Mouse (Mus musculus): Measurements from ENCODE around the gene Fam107a. TPM values are rescaled to one million over a fixed set of nuclear protein-coding genes. Genes with fewer than 3 reads are reported as not detected.

Fam107a gene
- polyA plus RNA-seq, 1 experiment = not detected

DNA sequence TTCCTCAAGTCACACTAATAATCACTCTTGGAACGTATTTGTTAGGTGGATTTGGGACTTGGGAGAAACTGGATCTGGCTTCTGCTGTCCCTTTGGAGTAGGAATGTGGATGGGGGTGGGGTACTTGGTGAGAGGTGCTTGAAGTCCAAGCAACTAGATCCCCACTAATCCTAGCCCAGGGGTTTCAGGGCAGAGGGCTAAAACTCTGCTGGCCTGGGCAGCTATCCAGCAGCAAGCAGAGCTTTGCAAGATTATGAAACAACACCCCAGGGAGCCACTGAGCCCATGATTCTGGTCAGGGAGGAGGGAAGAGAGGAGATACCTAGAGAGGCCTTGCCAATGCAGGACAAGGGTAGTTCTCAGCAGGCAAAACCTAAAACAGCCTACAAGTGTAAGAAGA lies 9.5 kb upstream of the Fam107a start:
- Histone ChIP-seq H3K79me3 (ENCODE audit: low read depth) (no peaks in the 10 kb centered on the region), H3ac (ENCODE audit: control insufficient read depth, insufficient read length, low read depth) (no peak overlapping the region), H3K79me2 (ENCODE audit: control insufficient read depth, insufficient read depth) (no peaks in the 10 kb centered on the region), H3K4me3 (ENCODE audit: insufficient read depth, poor library complexity, severe bottlenecking) (no peak overlapping the region), H3K36me3 (ENCODE audit: control insufficient read depth, insufficient read depth) (no peaks in the 10 kb centered on the region), H3K27me3 (ENCODE audit: control insufficient read depth, insufficient read depth, insufficient read length) (no peaks in the 10 kb centered on the region)
- no peak for TF ChIP-seq MAX (IDR thresholded peaks at IDR 0.05)
- no peak for TF ChIP-seq FOSL1 (IDR thresholded peaks at IDR 0.05; ENCODE audit: insufficient read depth, low read length, poor library complexity, severe bottlenecking)
- no peak for TF ChIP-seq USF1 (IDR thresholded peaks at IDR 0.05; ENCODE audit: low read depth)
- TF ChIP-seq CTCF (IDR thresholded peaks at IDR 0.05; ENCODE audit: control insufficient read depth, insufficient read depth, insufficient read length) = no peak
- TF ChIP-seq MYOG (IDR thresholded peaks at IDR 0.05; ENCODE audit: control insufficient read depth, extremely low read depth, insufficient read length) = no peak
- TF ChIP-seq MYOD1 (IDR thresholded peaks at IDR 0.05; ENCODE audit: control insufficient read depth, insufficient read length, low read depth) = no peak
- no peak for TF ChIP-seq CEBPB (IDR thresholded peaks at IDR 0.05; ENCODE audit: low read depth)

DNA sequence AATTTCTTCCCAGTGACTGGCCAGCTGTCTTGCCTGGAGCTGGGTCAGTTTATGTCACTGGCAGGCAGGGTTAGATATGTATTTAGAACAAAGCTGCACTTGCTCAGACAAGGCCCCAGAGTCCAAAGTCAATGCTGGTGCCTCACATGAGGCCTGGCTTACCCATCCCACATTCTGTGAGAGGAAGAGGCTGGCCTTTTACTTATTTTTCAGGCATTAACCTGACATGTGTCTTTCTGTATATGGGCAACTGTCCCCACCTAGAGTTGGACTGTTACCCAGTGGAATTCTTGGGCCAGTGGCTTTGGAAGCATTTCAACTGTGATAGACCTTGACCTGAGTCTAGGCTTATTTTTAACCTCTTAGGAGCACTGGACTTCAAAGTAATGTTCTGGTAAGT lies 9.1 kb upstream of the Fam107a start:
- H3ac ChIP-seq (ENCODE audit: control insufficient read depth, insufficient read length, low read depth) = no peak overlapping the region
- H3K4me3 ChIP-seq (ENCODE audit: insufficient read depth, poor library complexity, severe bottlenecking) = no peak overlapping the region
- TF ChIP-seq MYOG (IDR thresholded peaks at IDR 0.05; ENCODE audit: control insufficient read depth, extremely low read depth, insufficient read length) (no peak), MYOD1 (IDR thresholded peaks at IDR 0.05; ENCODE audit: control insufficient read depth, insufficient read length, low read depth) (no peak), CEBPB (IDR thresholded peaks at IDR 0.05; ENCODE audit: low read depth) (no peak), FOSL1 (IDR thresholded peaks at IDR 0.05; ENCODE audit: insufficient read depth, low read length, poor library complexity, severe bottlenecking) (no peak), MAX (IDR thresholded peaks at IDR 0.05) (no peak), CTCF (IDR thresholded peaks at IDR 0.05; ENCODE audit: control insufficient read depth, insufficient read depth, insufficient read length) (no peak), USF1 (IDR thresholded peaks at IDR 0.05; ENCODE audit: low read depth) (no peak)
- H3K79me3 ChIP-seq (ENCODE audit: low read depth) = no peaks in the 10 kb centered on the region
- no peaks in the 10 kb centered on the region for H3K79me2 ChIP-seq (ENCODE audit: control insufficient read depth, insufficient read depth)
- H3K36me3 ChIP-seq (ENCODE audit: control insufficient read depth, insufficient read depth) = no peaks in the 10 kb centered on the region
- no peaks in the 10 kb centered on the region for H3K27me3 ChIP-seq (ENCODE audit: control insufficient read depth, insufficient read depth, insufficient read length)

DNA sequence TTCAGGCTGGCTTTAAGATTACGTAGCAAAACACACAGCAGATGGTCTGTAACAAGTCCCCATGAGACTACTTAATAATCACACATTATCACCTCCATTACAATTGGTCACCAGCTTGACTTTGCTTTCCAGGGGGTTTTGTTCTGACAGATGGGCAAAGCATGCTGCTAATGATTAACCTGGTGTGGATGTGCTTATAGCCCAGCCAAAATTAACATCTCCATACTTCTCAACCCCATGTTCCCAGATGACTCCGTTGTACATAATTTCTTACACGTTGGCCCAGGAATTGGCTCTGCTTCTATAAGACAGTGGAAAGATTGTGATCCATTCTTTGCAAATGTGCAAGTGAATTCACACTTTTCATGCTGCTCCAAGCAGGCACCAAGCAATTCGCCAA lies 7.9 kb upstream of the Fam107a start:
- TF ChIP-seq MYOD1 (IDR thresholded peaks at IDR 0.05; ENCODE audit: control insufficient read depth, insufficient read length, low read depth) = no peak
- no peak for TF ChIP-seq FOSL1 (IDR thresholded peaks at IDR 0.05; ENCODE audit: insufficient read depth, low read length, poor library complexity, severe bottlenecking)
- no peak for TF ChIP-seq CEBPB (IDR thresholded peaks at IDR 0.05; ENCODE audit: low read depth)
- no peak for TF ChIP-seq USF1 (IDR thresholded peaks at IDR 0.05; ENCODE audit: low read depth)
- TF ChIP-seq MAX (IDR thresholded peaks at IDR 0.05) = no peak
- no peak for TF ChIP-seq CTCF (IDR thresholded peaks at IDR 0.05; ENCODE audit: control insufficient read depth, insufficient read depth, insufficient read length)
- TF ChIP-seq MYOG (IDR thresholded peaks at IDR 0.05; ENCODE audit: control insufficient read depth, extremely low read depth, insufficient read length) = no peak
- H3K36me3 ChIP-seq (ENCODE audit: control insufficient read depth, insufficient read depth) = no peaks in the 10 kb centered on the region
- H3K27me3 ChIP-seq (ENCODE audit: control insufficient read depth, insufficient read depth, insufficient read length) = no peaks in the 10 kb centered on the region
- no peak overlapping the region for H3K4me3 ChIP-seq (ENCODE audit: insufficient read depth, poor library complexity, severe bottlenecking)
- H3K79me2 ChIP-seq (ENCODE audit: control insufficient read depth, insufficient read depth) = no peaks in the 10 kb centered on the region
- no peak overlapping the region for H3ac ChIP-seq (ENCODE audit: control insufficient read depth, insufficient read length, low read depth)
- no peaks in the 10 kb centered on the region for H3K79me3 ChIP-seq (ENCODE audit: low read depth)

DNA sequence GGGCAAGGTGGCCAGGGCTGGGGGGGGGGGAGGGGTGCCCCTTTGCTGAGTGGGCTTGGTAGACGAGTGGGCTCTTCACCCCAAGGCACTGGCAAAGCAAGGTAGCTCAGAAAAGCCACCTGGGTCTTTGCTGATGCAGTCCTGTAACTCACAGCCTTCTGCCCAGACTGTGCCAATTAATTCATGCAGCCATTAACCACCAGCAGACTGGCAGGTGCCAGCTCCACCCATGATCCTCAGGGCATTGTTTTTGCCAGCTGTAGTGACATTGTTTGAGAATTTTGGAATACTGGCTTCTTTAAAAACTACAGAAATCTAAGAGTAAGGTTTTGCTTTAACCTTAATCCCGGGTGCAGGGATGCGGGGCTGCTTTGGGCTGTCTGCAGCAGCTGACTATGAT lies 2.7 kb upstream of the Fam107a start:
- H3K79me2 ChIP-seq (ENCODE audit: control insufficient read depth, insufficient read depth) = no peaks in the 10 kb centered on the region
- no peaks in the 10 kb centered on the region for H3K36me3 ChIP-seq (ENCODE audit: control insufficient read depth, insufficient read depth)
- no peak overlapping the region for H3K4me3 ChIP-seq (ENCODE audit: insufficient read depth, poor library complexity, severe bottlenecking)
- H3K79me3 ChIP-seq (ENCODE audit: low read depth) = no peaks in the 10 kb centered on the region
- no peak for TF ChIP-seq CTCF (IDR thresholded peaks at IDR 0.05; ENCODE audit: control insufficient read depth, insufficient read depth, insufficient read length)
- TF ChIP-seq FOSL1 (IDR thresholded peaks at IDR 0.05; ENCODE audit: insufficient read depth, low read length, poor library complexity, severe bottlenecking) = no peak
- TF ChIP-seq CEBPB (IDR thresholded peaks at IDR 0.05; ENCODE audit: low read depth) = no peak
- TF ChIP-seq MAX (IDR thresholded peaks at IDR 0.05) = no peak
- no peak for TF ChIP-seq USF1 (IDR thresholded peaks at IDR 0.05; ENCODE audit: low read depth)
- no peak for TF ChIP-seq MYOD1 (IDR thresholded peaks at IDR 0.05; ENCODE audit: control insufficient read depth, insufficient read length, low read depth)
- TF ChIP-seq MYOG (IDR thresholded peaks at IDR 0.05; ENCODE audit: control insufficient read depth, extremely low read depth, insufficient read length) = no peak
- no peak overlapping the region for H3ac ChIP-seq (ENCODE audit: control insufficient read depth, insufficient read length, low read depth)
- peaks cover 8% of the 10 kb centered on the region for H3K27me3 ChIP-seq (ENCODE audit: control insufficient read depth, insufficient read depth, insufficient read length)

DNA sequence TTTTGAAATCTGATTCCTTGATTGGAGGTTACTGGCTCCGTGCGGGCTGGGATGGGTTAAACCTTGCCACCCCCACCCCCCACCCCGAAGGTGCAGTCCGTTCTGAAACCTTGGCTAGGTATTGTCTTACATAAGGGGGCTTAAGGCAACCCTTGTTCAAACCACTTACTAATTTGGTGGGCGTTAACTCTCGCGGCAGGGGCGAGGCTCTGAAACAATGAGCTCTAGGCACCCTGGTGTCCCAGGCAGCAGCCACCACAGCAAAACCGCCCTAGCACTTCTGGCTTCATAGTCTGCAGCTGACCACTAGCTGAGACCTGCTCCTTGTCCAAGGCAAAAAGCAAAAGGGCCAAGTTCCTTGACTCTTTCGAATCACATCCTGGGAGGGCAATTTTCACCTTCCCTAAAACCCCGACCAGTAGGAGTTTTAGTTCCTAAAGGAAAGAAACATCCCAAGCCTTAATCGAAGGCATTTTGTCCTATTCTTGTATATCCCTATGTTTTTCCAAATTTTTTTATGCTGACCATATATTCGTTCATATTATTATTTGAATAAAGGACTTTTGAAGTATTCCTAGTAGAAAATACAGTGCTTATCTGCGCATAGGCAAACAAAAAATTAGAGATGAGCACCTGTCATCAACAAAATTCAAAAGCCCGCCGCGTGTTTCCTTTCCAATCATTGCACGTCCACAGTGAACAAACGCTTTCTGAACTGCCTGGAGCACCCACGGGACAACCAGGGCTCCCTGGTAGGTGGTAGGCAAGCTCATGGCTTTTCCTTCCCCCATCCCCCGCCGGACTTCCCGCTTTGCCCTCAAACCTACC lies 1.2 kb downstream of the Fam107a start:
- H3ac ChIP-seq (ENCODE audit: control insufficient read depth, insufficient read length, low read depth) = no peak overlapping the region
- H3K4me3 ChIP-seq (ENCODE audit: insufficient read depth, poor library complexity, severe bottlenecking) = no peak overlapping the region
- peaks cover 8% of the 10 kb centered on the region for H3K27me3 ChIP-seq (ENCODE audit: control insufficient read depth, insufficient read depth, insufficient read length)
- TF ChIP-seq FOSL1 (IDR thresholded peaks at IDR 0.05; ENCODE audit: insufficient read depth, low read length, poor library complexity, severe bottlenecking) (no peak), CEBPB (IDR thresholded peaks at IDR 0.05; ENCODE audit: low read depth) (no peak), MAX (IDR thresholded peaks at IDR 0.05) (no peak), MYOG (IDR thresholded peaks at IDR 0.05; ENCODE audit: control insufficient read depth, extremely low read depth, insufficient read length) (no peak), MYOD1 (IDR thresholded peaks at IDR 0.05; ENCODE audit: control insufficient read depth, insufficient read length, low read depth) (no peak), CTCF (IDR thresholded peaks at IDR 0.05; ENCODE audit: control insufficient read depth, insufficient read depth, insufficient read length) (no peak), USF1 (IDR thresholded peaks at IDR 0.05; ENCODE audit: low read depth) (no peak)
- H3K79me3 ChIP-seq (ENCODE audit: low read depth) = no peaks in the 10 kb centered on the region
- no peaks in the 10 kb centered on the region for H3K79me2 ChIP-seq (ENCODE audit: control insufficient read depth, insufficient read depth)
- H3K36me3 ChIP-seq (ENCODE audit: control insufficient read depth, insufficient read depth) = no peaks in the 10 kb centered on the region
